Mouse (Mus musculus) hindbrain, embryonic 12.5 days (tissue): ENCODE measurements around the gene Depdc1b. TPM values are rescaled to one million over a fixed set of nuclear protein-coding genes. Genes with fewer than 3 reads are reported as not detected.

Experiments used
- ATAC-seq: fragments of 200-750 bp; cut with Nextera tagmentation; 2 replicates; pipeline ENCODE4 v1.8.0; 2017; ENCODE audit warnings: moderate TSS enrichment; ENCODE audit not compliant: low FRiP score
- H3K27ac ChIP-seq: fragments of 300-500 bp; sonication (generic); 2 replicates; pipeline ENCODE4 v1.5.1; 2016; ENCODE audit warnings: mild to moderate bottlenecking
- H3K27me3 ChIP-seq: fragments of 300-500 bp; sonication (generic); 2 replicates; pipeline ENCODE4 v1.6.1; 2016; ENCODE audit warnings: mild to moderate bottlenecking
- H3K36me3 ChIP-seq: fragments of 300-500 bp; sonication (generic); 2 replicates; pipeline ENCODE4 v1.6.1; 2016; ENCODE audit warnings: mild to moderate bottlenecking
- H3K4me1 ChIP-seq: fragments of 300-500 bp; sonication (generic); 2 replicates; pipeline ENCODE4 v1.6.1; 2016
- H3K4me2 ChIP-seq: fragments of 300-500 bp; sonication (generic); replicated peaks from 2 replicates; pipeline ENCODE4 v1.6.1; 2016; ENCODE audit warnings: mild to moderate bottlenecking
- H3K4me3 ChIP-seq: fragments of 300-500 bp; sonication (generic); 2 replicates; pipeline ENCODE4 v1.5.1; 2016; ENCODE audit warnings: mild to moderate bottlenecking
- H3K9ac ChIP-seq: fragments of 300-500 bp; sonication (generic); 2 replicates; pipeline ENCODE4 v1.6.1; 2016; ENCODE audit warnings: mild to moderate bottlenecking, moderate library complexity
- H3K9me3 ChIP-seq: fragments of 300-500 bp; sonication (generic); replicated peaks from 2 replicates; pipeline ENCODE4 v1.6.1; 2016; ENCODE audit warnings: mild to moderate bottlenecking
- WGBS: fragments of 180-500 bp; shearing (Covaris S2); methylation state at CpG from one replicate; pipeline ENCODE4 v1.1.7; 2016; 5-methylcytosine and 5-hydroxymethylcytosine counted together
- polyA plus RNA-seq: library from polyadenylated mRNA; unstranded; fragments of >200 nt; fragmentation: Nextera tagmentation; extraction: Ambion mirVana; gene quantifications from 2 replicates; pipeline ENCODE4 v1.2.1, GENCODE M21; 2016

Depdc1b gene
- polyA plus RNA-seq, 1 experiment from 2014 or later, result 9.2 TPM

DNA sequence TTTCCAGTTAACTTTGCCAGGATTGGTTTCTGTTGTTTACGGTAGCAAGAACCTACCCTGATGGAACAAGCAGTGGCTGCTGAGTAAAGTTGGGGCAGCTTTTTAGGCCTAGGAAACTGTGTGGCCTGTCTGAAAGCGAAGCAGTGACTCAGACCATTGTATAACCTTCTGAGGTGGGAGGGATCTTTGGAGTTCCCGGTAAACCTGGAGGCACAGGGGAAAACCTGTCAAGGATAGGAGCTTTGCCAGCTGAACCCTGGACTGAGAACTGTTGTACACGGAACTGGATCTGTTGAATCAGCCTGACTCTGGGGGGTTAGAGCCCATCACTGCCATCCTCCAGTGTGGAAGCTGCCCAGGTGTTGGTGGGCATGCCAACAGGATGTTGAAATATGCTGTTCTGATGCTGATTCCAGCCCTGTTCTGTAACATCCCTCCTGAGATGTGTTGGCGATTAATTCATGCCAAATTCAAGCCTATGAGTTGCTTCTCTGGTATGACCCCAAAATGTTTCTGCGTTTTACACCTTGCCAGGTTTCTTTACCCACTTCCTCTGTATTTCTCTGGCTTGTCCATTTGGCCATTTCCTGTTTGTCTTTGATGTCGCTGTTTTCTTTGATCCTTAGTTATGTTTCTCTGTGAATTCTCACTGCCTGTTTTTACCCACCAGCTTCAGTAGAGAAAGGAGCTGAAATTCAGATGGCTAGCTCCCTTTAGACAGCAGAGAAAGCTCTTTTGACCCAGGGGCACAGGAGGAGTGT, 22.1 kb downstream of the Depdc1b start:
- Histone ChIP-seq H3K4me2 (no peak overlapping the region), H3K27ac (no peak overlapping the region), H3K9me3 (no peaks in the 10 kb centered on the region), H3K4me3 (no peak overlapping the region), H3K4me1 (no peaks in the 10 kb centered on the region), H3K36me3 (no peaks in the 10 kb centered on the region), H3K9ac (no peak overlapping the region), H3K27me3 (no peaks in the 10 kb centered on the region)
- WGBS, result 86% methylated on average over 7 of the region's 7 CpGs
- ATAC-seq, result no peak

DNA sequence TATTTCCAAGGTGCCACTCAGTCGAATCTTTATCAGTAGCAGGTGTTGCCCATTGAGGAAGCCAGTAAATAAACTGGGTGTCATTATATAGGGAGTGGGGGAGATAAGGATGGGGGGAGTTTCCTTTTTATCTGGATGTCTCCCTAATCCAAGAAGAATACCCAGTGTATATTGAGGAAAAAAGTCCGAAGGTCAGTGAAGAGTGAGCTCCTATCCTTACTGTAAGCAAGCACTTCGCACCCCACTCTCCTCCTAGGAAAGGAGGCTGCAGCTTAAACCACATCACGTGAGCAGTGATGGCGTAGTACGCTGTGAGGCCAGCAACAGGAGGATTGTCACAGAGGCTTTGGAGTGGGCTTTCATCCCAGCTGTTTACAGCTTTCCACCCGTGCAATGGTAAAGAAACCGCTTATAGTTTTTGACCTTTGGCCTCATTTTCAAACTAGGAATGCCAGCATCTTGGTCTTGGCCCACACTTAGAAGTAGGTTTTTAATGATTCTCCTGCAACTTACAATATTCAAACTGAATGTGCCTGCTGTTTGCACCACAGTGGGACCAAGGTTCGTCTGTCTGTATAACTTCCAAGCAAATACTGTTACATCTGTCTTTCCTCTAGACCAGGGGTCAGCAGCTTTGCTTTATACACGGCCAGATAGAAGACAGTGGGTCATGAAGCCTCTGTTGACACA, 23.9 kb downstream of the Depdc1b start:
- no peak overlapping the region for H3K4me3 ChIP-seq
- H3K27me3 ChIP-seq, result no peaks in the 10 kb centered on the region
- WGBS, result 91% methylated on average over 10 of the region's 10 CpGs
- H3K9ac ChIP-seq, result no peak overlapping the region
- no peak for ATAC-seq
- H3K4me2 ChIP-seq, result no peak overlapping the region
- H3K4me1 ChIP-seq, result no peaks in the 10 kb centered on the region
- no peak overlapping the region for H3K27ac ChIP-seq
- no peaks in the 10 kb centered on the region for H3K9me3 ChIP-seq
- H3K36me3 ChIP-seq, result no peaks in the 10 kb centered on the region

GRCm38 (mm10) chr13:108341585-108341984, 25.5 kb downstream of the Depdc1b start:
- no peak overlapping the region for H3K27ac ChIP-seq
- no peak overlapping the region for H3K4me2 ChIP-seq
- no peak overlapping the region for H3K9ac ChIP-seq
- ATAC-seq, result no peak
- H3K27me3 ChIP-seq, result no peaks in the 10 kb centered on the region
- 76% methylated on average over 7 of the region's 7 CpGs for WGBS
- no peaks in the 10 kb centered on the region for H3K4me1 ChIP-seq
- no peak overlapping the region for H3K4me3 ChIP-seq
- no peaks in the 10 kb centered on the region for H3K36me3 ChIP-seq
- H3K9me3 ChIP-seq, result no peaks in the 10 kb centered on the region

GRCm38 (mm10) chr13:108345756-108346155, 29.6 kb downstream of the Depdc1b start:
- H3K27me3 ChIP-seq, result no peaks in the 10 kb centered on the region
- H3K4me1 ChIP-seq, result no peaks in the 10 kb centered on the region
- H3K4me2 ChIP-seq, result no peak overlapping the region
- no peak overlapping the region for H3K9ac ChIP-seq
- no peak overlapping the region for H3K27ac ChIP-seq
- H3K36me3 ChIP-seq, result no peaks in the 10 kb centered on the region
- no peak overlapping the region for H3K4me3 ChIP-seq
- ATAC-seq, result no peak
- no peaks in the 10 kb centered on the region for H3K9me3 ChIP-seq
- WGBS, result 73% methylated on average over 4 of the region's 4 CpGs

- Histone ChIP-seq H3K9ac (no peak overlapping the region), H3K4me1 (no peaks in the 10 kb centered on the region), H3K4me2 (no peak overlapping the region), H3K27ac (no peak overlapping the region), H3K27me3 (no peaks in the 10 kb centered on the region), H3K9me3 (no peaks in the 10 kb centered on the region), H3K36me3 (no peaks in the 10 kb centered on the region), H3K4me3 (no peak overlapping the region)
- peak; percentile 43; the same call in 1 of the 2 replicates for ATAC-seq
- WGBS, result 55% methylated on average over 4 of the region's 4 CpGs
Observed at GRCm38 (mm10) chr13:108347016-108347415, 30.9 kb downstream of the Depdc1b start.

- H3K4me2 ChIP-seq, result no peak overlapping the region
- ATAC-seq, result no peak
- H3K4me1 ChIP-seq, result no peaks in the 10 kb centered on the region
- H3K27ac ChIP-seq, result no peak overlapping the region
- H3K9me3 ChIP-seq, result no peaks in the 10 kb centered on the region
- H3K4me3 ChIP-seq, result no peak overlapping the region
- H3K27me3 ChIP-seq, result no peaks in the 10 kb centered on the region
- no peaks in the 10 kb centered on the region for H3K36me3 ChIP-seq
- H3K9ac ChIP-seq, result no peak overlapping the region
- WGBS, result 81% methylated on average over 5 of the region's 5 CpGs
Observed at GRCm38 (mm10) chr13:108349624-108350023, 33.5 kb downstream of the Depdc1b start.

GRCm38 (mm10) chr13:108353781-108354180, 37.6 kb downstream of the Depdc1b start:
- H3K4me1 ChIP-seq, result peaks cover 5% of the 10 kb centered on the region; the same call in 1 of the 2 replicates
- no peak overlapping the region for H3K4me3 ChIP-seq
- no peak overlapping the region for H3K4me2 ChIP-seq
- WGBS, result 91% methylated on average over 5 of the region's 5 CpGs
- ATAC-seq, result no peak
- no peaks in the 10 kb centered on the region for H3K9me3 ChIP-seq
- no peaks in the 10 kb centered on the region for H3K27me3 ChIP-seq
- no peak overlapping the region for H3K9ac ChIP-seq
- H3K27ac ChIP-seq, result no peak overlapping the region
- H3K36me3 ChIP-seq, result no peaks in the 10 kb centered on the region

DNA sequence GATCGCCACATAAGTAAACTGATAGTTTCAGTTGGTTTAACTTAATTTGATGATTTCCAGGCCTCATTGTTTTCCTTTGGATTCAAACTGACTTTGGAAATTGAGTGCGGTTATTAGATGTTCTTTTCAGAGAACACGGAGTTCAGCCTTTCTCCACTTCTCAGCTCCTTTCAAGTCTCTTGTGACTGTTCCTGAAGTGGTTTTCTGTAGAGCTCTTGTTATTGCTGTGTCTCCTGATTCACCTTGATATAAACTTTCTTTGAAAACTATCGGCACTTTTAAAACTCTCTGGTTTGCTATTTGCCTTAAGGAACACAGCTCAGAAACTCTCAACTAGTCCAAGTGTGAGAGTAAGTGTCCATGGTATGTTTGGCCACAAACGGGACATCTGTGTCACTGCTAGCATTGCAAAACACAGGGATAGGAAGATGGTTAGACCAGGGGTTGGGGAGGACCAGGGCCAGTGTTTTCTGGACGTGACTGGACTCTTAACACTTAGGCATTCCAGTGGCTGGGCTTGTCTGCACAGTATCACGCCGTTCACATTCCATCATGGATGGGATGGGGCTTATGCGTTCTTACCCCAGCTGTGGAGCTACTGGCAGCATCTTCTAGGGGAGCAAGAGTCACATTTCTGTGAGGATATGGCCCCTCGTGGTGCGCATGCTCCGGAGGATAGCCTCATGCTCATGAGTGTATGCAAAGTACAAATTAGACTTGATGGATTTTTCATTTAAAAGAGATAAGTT, 38.8 kb downstream of the Depdc1b start:
- Histone ChIP-seq H3K4me1 (peaks cover 5% of the 10 kb centered on the region; the same call in 1 of the 2 replicates), H3K9me3 (no peaks in the 10 kb centered on the region), H3K4me2 (no peak overlapping the region), H3K36me3 (no peaks in the 10 kb centered on the region), H3K9ac (no peak overlapping the region), H3K4me3 (no peak overlapping the region), H3K27ac (no peak overlapping the region), H3K27me3 (no peaks in the 10 kb centered on the region)
- ATAC-seq, result no peak
- WGBS, result 91% methylated on average over 12 of the region's 12 CpGs

DNA sequence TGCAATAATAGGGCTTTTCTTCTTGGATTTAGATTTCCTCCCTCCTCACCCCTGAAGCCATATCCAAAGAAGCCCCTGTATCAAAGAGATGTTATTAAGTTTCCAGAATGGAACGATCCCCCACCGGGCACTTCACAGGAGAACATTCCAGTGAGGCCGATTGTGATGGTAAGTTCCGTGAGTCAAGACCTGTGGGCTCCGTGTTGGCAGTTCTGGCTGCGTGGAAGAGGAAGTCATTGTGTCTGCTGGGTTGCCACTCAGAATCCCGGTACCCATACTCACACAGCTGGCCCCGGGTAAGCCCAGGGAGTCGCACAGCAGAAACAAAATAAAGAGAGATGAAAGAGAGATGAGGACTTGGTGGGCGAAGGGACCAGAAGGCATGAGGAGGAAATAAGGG, 41.2 kb downstream of the Depdc1b start:
- no peak for ATAC-seq
- Histone ChIP-seq H3K4me2 (no peak overlapping the region), H3K9ac (no peak overlapping the region), H3K36me3 (no peaks in the 10 kb centered on the region), H3K4me1 (peaks cover 5% of the 10 kb centered on the region; the same call in 1 of the 2 replicates), H3K4me3 (no peak overlapping the region), H3K27me3 (no peaks in the 10 kb centered on the region), H3K9me3 (no peaks in the 10 kb centered on the region), H3K27ac (no peak overlapping the region)
- 42% methylated on average over 10 of the region's 10 CpGs for WGBS

DNA sequence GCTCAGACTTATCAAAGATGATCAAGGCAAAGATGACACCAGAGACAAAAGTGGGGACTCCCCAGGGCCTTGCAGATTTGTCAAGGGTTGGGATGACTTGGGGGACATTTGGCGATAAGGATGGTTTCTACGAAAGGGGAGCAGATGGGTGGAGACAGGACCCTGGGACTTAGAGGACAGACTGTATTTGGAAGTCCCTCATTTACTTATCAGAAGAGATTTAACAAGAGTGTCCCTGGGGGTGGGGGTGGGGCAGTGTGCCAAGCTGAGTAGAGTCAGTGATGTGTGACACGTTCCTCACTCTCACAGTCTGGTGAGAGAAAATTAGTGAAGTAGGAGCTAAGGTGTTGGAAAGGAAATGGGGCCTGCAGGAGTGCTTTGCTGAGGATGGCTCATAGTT, 42.1 kb downstream of the Depdc1b start:
- H3K4me2 ChIP-seq, result no peak overlapping the region
- no peak overlapping the region for H3K27ac ChIP-seq
- 41% methylated on average over 3 of the region's 3 CpGs for WGBS
- H3K4me1 ChIP-seq, result peaks cover 5% of the 10 kb centered on the region; the same call in 1 of the 2 replicates
- no peak overlapping the region for H3K4me3 ChIP-seq
- H3K36me3 ChIP-seq, result no peaks in the 10 kb centered on the region; the same call in 1 of the 2 replicates
- H3K27me3 ChIP-seq, result no peaks in the 10 kb centered on the region
- H3K9me3 ChIP-seq, result no peaks in the 10 kb centered on the region
- peak; percentile 74 for ATAC-seq
- no peak overlapping the region for H3K9ac ChIP-seq

DNA sequence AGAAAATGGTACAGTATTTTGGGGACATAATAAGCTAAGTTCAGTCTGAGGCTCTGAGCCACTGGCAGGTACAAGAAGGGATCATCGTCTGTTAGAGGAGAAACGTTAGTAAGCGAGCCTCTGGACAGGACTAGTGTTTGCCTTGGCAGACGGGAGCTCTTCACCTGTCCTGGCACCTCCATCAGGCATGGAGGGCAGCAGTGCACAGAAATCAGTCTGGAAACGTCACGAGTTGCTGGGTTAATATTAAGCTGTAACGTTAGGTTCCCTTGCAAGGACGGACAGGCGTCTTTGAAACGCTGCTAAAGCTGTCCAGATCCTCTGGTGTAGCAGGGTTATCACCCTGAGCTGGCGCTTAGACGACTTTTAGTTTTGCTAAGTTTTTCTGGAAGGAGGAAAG, 51.4 kb downstream of the Depdc1b start:
- H3K4me3 ChIP-seq, result no peak overlapping the region
- H3K27ac ChIP-seq, result no peak overlapping the region
- H3K9me3 ChIP-seq, result no peaks in the 10 kb centered on the region
- H3K36me3 ChIP-seq, result peaks cover 7% of the 10 kb centered on the region
- no peak overlapping the region for H3K4me2 ChIP-seq
- H3K4me1 ChIP-seq, result no peaks in the 10 kb centered on the region
- H3K9ac ChIP-seq, result no peak overlapping the region
- WGBS, result 95% methylated on average over 12 of the region's 12 CpGs
- ATAC-seq, result no peak
- H3K27me3 ChIP-seq, result no peaks in the 10 kb centered on the region

DNA sequence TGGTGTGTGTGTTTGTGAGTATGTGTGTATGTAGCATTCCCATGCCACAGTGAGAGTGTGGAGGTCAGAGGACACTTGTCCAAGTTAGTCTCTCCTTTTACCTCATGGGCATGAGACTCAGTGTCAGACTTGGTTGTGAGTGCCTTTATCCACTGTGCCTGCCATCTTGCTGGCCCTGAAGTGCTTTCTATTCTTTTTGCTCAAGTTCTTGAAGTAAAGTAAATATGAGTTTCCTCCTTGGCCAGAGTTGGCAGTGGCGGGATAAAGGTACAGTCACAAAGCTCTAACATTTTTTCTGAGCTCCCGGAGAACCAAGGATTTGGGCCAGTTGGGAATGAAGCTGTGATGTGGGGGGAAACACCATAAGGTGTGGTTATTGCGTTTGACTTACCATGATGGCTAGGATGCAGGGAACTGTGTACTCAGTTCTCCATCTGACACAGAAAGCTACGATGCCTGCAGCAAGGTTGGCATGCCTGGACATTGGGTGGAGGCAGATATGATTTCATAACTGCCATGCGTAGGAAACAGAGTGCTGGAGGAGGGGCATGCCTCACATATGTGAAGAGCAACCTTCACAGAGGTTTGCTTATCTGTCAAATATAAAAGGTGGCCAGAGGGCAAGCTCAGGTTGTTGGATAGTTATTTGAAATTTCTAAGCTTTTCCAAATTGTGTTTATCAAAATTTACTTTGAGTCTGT, 54.3 kb downstream of the Depdc1b start:
- Histone ChIP-seq H3K9ac (no peak overlapping the region), H3K9me3 (no peaks in the 10 kb centered on the region), H3K36me3 (peaks cover 8% of the 10 kb centered on the region), H3K4me2 (no peak overlapping the region), H3K4me1 (no peaks in the 10 kb centered on the region), H3K27me3 (no peaks in the 10 kb centered on the region), H3K4me3 (no peak overlapping the region), H3K27ac (no peak overlapping the region)
- WGBS, result 93% methylated on average over 5 of the region's 5 CpGs
- no peak for ATAC-seq
